Mouse (Mus musculus): ENCODE data around the gene Tmem63c. TPM values are rescaled to one million over a fixed set of nuclear protein-coding genes. Genes with fewer than 3 reads are reported as not detected.

The Tmem63c gene
- polyA plus RNA-seq, 1 experiment from 2014 or later = 1.5 TPM

DNA sequence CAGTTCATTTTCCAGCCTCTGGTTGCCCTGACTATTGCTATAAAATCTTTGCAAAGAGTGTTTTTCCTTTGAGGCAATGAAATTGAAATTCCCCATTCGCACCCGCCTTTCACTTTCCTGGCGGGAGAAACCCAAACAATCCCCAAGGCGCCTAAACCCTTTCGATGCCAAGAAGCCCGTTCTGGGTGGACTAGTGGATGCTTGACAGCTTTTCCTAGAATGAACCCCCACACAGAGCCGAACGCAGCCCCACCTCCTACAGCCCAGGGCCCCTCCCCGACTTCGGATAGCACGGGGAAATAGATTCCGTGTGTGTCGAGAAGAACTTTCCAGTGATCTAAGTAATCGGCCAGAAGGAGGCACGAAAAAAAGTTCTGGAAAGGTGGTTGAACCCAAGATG is 31.8 kb upstream of the Tmem63c start:
- ATAC-seq (ENCODE audit: low FRiP score) = no peak; the same call in 1 of the 2 replicates

DNA sequence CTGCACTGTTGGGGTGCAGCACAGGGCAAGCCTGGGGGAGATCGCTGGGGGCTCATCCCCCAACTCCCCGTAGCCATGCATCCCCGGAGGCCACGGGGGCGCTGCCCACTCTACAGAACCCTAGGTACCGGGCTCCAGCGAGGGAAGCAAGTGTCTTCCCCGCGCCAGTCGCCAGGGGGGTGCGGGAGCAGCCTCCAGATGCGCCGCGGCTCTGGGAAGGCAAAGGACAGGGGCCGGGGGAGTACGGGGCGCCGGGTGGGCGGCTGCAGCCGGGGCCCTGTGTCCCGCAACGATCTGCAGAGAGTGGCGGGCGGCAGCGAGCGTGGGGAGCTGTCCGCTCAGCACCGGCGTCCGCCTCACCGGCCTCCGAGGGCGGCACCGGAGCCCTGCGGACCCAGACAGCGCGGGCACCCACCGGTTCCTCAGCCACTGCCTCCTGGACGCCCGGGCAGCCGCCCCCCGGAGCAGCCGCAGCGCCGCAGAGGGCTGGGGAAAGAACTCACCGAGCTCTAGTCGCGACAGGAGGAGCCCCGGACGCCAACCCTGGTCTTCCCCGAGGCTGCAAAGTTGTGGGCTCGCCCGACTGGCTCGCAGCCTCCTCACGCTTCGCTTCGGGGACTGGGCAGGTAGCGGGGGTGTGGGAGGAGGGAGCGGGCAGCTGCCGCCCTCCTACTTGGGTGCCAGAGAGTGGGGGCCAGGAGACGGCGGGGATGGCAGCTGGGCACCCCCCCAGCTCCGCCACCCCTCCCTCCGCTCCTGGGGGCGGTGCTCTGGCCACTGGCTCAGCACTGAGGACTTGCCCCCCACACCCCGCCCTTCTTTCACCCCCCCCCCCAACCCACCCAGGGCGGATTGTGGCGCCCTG is 31.0 kb upstream of the Tmem63c start, which contains the start of gene Zdhhc22:
Zdhhc22 (minus strand) TSS at position 541 of the 865 bp plus-strand sequence.
- H3K4me1 ChIP-seq = peaks cover 34% of the 10 kb centered on the region
- no peaks in the 10 kb centered on the region for H3K9me3 ChIP-seq
- 0 out of 2 replicates have a peak within 1 kb of the TSS, but pooled peaks have one; percentile 9 for H3K27ac ChIP-seq
- 1% methylated on average over 64 of the region's 68 CpGs for WGBS
- H3K4me3 ChIP-seq (replicated peaks) = peak within 1 kb of the TSS; percentile 54
- peaks cover 94% of the 10 kb centered on the region for H3K27me3 ChIP-seq
- H3K36me3 ChIP-seq (replicated peaks) = no peaks in the 10 kb centered on the region
- ATAC-seq (ENCODE audit: low FRiP score) = peak; percentile 71
- H3K4me2 ChIP-seq = peak within 1 kb of the TSS; percentile 96
- H3K9ac ChIP-seq = peak within 1 kb of the TSS; percentile 68

More for the DNA sequence above, 31.8 kb upstream of the Tmem63c start:
- peaks cover 99% of the 10 kb centered on the region for H3K27me3 ChIP-seq
- H3K27ac ChIP-seq = no peak overlapping the region
- peaks cover 30% of the 10 kb centered on the region for H3K4me1 ChIP-seq
- no peaks in the 10 kb centered on the region for H3K36me3 ChIP-seq (replicated peaks)
- H3K4me2 ChIP-seq = peak overlapping the region; percentile 96
- WGBS = 4% methylated on average over 15 of the region's 15 CpGs
- H3K9me3 ChIP-seq = no peaks in the 10 kb centered on the region
- H3K9ac ChIP-seq = peak overlapping the region; percentile 68
- peak overlapping the region; percentile 54 for H3K4me3 ChIP-seq (replicated peaks)

DNA sequence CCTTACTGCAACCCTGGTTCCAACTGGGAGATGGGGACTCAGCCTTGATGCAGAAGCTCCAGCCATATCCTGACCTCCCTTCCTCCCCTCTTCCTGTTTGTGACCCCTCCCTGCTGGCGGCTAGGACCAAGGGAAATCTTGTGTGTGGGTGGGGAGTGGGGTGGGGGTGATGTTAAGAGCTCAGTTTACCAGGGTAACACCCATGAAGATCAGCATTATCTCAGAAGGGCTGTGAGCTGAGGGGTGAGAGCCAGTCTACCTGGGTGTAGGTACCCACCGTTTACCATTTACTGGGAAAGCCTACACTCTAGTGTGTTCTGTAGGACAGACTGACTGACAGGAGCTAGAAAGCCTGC is 30.4 kb upstream of the Tmem63c start:
- no peaks in the 10 kb centered on the region for H3K36me3 ChIP-seq (replicated peaks)
- H3K9ac ChIP-seq = peak overlapping the region; percentile 68; the same call in 1 of the 2 replicates
- 49% methylated on average over 2 of the region's 2 CpGs for WGBS
- peaks cover 34% of the 10 kb centered on the region for H3K4me1 ChIP-seq
- H3K4me3 ChIP-seq (replicated peaks) = peak overlapping the region; percentile 54
- peak overlapping the region; percentile 96 for H3K4me2 ChIP-seq
- H3K27me3 ChIP-seq = peaks cover 88% of the 10 kb centered on the region
- H3K27ac ChIP-seq = no peak overlapping the region
- ATAC-seq (ENCODE audit: low FRiP score) = no peak; the same call in 1 of the 2 replicates
- no peaks in the 10 kb centered on the region for H3K9me3 ChIP-seq

DNA sequence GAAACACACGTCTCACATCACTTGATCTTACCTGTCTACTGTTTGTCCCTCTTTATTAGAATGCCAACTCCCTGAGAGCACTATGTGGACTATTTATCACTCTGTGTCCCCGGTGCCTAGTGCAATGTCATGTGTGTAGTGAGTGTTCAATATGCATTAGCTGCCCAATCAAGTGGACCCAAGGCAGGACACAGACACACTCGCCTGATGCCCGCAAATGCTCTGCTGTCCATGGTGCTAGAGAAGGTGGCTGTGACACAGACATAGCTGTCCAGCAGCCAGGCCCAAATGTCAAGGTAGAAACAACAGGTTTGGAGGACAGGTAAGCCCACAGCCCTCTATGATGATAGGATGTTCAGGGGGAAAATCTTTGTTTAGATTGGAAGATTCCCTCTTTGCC is 27.0 kb upstream of the Tmem63c start:
- Histone ChIP-seq H3K4me3 (replicated peaks) (no peak overlapping the region), H3K9ac (no peak overlapping the region), H3K36me3 (replicated peaks) (no peaks in the 10 kb centered on the region), H3K4me2 (no peak overlapping the region), H3K4me1 (peaks cover 32% of the 10 kb centered on the region), H3K27me3 (peaks cover 53% of the 10 kb centered on the region), H3K27ac (no peak overlapping the region), H3K9me3 (no peaks in the 10 kb centered on the region)
- ATAC-seq (ENCODE audit: low FRiP score) = no peak
- WGBS = 44% methylated on average over 4 of the region's 4 CpGs

DNA sequence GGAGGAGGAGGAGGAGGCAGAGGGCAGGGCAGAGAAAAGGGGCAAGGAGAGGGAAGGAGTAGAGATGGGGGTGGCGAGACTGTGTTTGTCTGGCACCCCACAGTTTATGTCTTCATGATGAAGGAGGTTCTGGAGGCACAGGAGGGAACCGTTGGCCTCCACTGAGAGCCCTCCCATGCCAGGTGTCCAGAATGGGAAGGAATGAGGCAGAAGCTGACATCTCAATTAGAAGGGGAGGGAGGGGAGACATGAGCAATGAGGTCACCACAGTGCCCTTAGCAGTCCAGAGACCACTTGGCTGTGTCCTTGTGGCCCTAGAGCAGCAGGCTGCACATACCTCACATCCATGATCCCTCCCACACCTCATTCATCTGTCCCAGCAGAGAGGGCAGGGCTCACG is 26.4 kb upstream of the Tmem63c start:
- peaks cover 47% of the 10 kb centered on the region for H3K27me3 ChIP-seq
- no peaks in the 10 kb centered on the region for H3K9me3 ChIP-seq
- H3K36me3 ChIP-seq (replicated peaks) = no peaks in the 10 kb centered on the region
- H3K9ac ChIP-seq = no peak overlapping the region
- ATAC-seq (ENCODE audit: low FRiP score) = no peak
- 51% methylated on average over 3 of the region's 3 CpGs for WGBS
- no peak overlapping the region for H3K4me2 ChIP-seq
- peaks cover 26% of the 10 kb centered on the region for H3K4me1 ChIP-seq
- no peak overlapping the region for H3K27ac ChIP-seq
- H3K4me3 ChIP-seq (replicated peaks) = no peak overlapping the region

GRCm38 (mm10) chr12:86995931-86996330 is 25.2 kb upstream of the Tmem63c start:
- H3K27ac ChIP-seq = no peak overlapping the region
- no peak overlapping the region for H3K4me2 ChIP-seq
- WGBS = 79% methylated on average over 6 of the region's 6 CpGs
- no peak overlapping the region for H3K9ac ChIP-seq
- no peak overlapping the region for H3K4me3 ChIP-seq (replicated peaks)
- H3K9me3 ChIP-seq = no peaks in the 10 kb centered on the region
- H3K36me3 ChIP-seq (replicated peaks) = no peaks in the 10 kb centered on the region
- H3K4me1 ChIP-seq = peaks cover 24% of the 10 kb centered on the region
- no peak for ATAC-seq (ENCODE audit: low FRiP score)
- peaks cover 36% of the 10 kb centered on the region for H3K27me3 ChIP-seq

DNA sequence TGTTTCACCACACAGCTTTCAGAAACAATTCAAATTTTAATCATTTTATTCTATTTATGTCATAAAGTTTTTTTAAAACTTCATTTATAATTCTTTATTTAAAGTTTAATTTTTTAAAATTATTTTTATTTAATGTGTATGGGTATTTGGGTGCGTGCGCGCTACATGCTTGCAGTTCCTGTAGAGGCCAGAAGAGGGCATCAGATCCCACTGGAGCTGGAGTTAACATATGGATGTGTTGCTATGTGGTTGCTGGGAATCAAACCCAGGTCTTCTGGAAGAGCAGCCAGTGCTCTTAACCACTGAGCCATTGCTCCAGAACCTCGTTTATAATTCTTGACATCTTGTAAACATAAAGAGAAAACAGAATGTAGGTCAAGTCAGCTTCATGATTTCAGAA is 22.4 kb upstream of the Tmem63c start:
- Histone ChIP-seq H3K9ac (no peak overlapping the region), H3K27me3 (peaks cover 9% of the 10 kb centered on the region), H3K9me3 (no peaks in the 10 kb centered on the region), H3K4me1 (peaks cover 15% of the 10 kb centered on the region), H3K36me3 (replicated peaks) (no peaks in the 10 kb centered on the region), H3K4me2 (no peak overlapping the region), H3K27ac (no peak overlapping the region), H3K4me3 (replicated peaks) (no peak overlapping the region)
- ATAC-seq (ENCODE audit: low FRiP score) = no peak
- WGBS = 88% methylated on average over 4 of the region's 4 CpGs

DNA sequence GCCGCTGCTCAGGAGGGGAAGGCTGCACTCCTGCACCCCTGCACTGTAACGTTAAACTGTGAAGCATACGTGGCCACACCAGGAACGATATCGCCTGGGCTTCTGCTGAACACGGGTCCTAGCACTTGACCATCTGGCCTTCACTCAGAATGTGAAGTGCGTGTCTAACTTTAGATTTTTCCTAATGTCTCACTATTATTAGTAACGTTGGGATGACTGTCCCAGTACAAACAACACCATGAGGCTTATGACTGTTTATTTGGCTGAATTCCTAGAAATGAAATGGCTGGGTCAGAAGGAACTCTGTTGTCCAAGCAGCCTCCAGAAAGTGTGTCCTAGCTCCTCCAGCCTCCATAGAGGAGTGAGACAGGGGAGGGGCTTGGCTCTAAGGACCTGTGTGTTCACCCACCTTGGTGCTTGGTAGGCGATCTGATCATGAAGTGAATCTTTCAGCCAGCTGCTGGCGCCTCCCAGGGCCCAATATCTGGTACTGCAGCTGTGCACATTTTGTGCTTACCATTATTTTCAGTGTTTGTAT is 21.8 kb upstream of the Tmem63c start:
- WGBS = 77% methylated on average over 10 of the region's 10 CpGs
- H3K27me3 ChIP-seq = peaks cover 2% of the 10 kb centered on the region; the same call in 1 of the 2 replicates

GRCm38 (mm10) chr12:87000151-87000839 is 20.8 kb upstream of the Tmem63c start:
- H3K4me1 ChIP-seq = peaks cover 8% of the 10 kb centered on the region
- WGBS = 65% methylated on average over 5 of the region's 5 CpGs
- no peak overlapping the region for H3K27ac ChIP-seq
- H3K4me3 ChIP-seq (replicated peaks) = no peak overlapping the region
- H3K27me3 ChIP-seq = no peaks in the 10 kb centered on the region
- no peak for ATAC-seq (ENCODE audit: low FRiP score)
- H3K9ac ChIP-seq = no peak overlapping the region
- H3K9me3 ChIP-seq = no peaks in the 10 kb centered on the region
- no peak overlapping the region for H3K4me2 ChIP-seq
- no peaks in the 10 kb centered on the region for H3K36me3 ChIP-seq (replicated peaks)

More for the DNA sequence above, 21.8 kb upstream of the Tmem63c start:
- Histone ChIP-seq H3K36me3 (replicated peaks) (no peaks in the 10 kb centered on the region), H3K27ac (no peak overlapping the region), H3K4me1 (peaks cover 12% of the 10 kb centered on the region), H3K9me3 (no peaks in the 10 kb centered on the region), H3K9ac (no peak overlapping the region), H3K4me3 (replicated peaks) (no peak overlapping the region), H3K4me2 (no peak overlapping the region)
- ATAC-seq (ENCODE audit: low FRiP score) = no peak

DNA sequence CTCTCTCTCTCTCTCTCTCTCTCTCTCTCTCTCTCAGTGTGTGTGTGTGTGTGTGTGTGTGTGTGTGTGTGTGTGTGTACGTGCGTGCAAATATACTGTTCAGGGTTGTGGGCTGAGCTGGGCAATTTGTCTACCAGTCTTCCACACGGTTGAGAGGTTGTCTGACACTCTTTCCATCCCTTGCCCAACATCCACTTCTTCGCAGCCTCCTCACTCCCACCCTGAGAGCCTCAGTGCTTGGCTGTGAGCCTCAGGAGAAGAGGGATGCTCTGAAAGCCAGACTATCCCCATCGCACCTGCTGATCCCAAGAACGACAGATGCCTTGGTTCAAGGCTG is 20.3 kb upstream of the Tmem63c start:
- H3K9me3 ChIP-seq = no peaks in the 10 kb centered on the region
- H3K9ac ChIP-seq = no peak overlapping the region
- no peaks in the 10 kb centered on the region for H3K36me3 ChIP-seq (replicated peaks)
- WGBS = 59% methylated on average over 6 of the region's 6 CpGs
- H3K27ac ChIP-seq = no peak overlapping the region
- H3K4me1 ChIP-seq = peaks cover 8% of the 10 kb centered on the region
- H3K4me2 ChIP-seq = no peak overlapping the region
- ATAC-seq (ENCODE audit: low FRiP score) = peak; percentile 22; the same call in 1 of the 2 replicates
- no peaks in the 10 kb centered on the region for H3K27me3 ChIP-seq
- no peak overlapping the region for H3K4me3 ChIP-seq (replicated peaks)

- H3K36me3 ChIP-seq (replicated peaks) = no peaks in the 10 kb centered on the region
- H3K9me3 ChIP-seq = no peaks in the 10 kb centered on the region
- no peak overlapping the region for H3K27ac ChIP-seq
- H3K27me3 ChIP-seq = no peaks in the 10 kb centered on the region
- H3K9ac ChIP-seq = no peak overlapping the region
- H3K4me2 ChIP-seq = no peak overlapping the region
- no peak for ATAC-seq (ENCODE audit: low FRiP score)
- no peak overlapping the region for H3K4me3 ChIP-seq (replicated peaks)
- WGBS = 61% methylated on average over 7 of the region's 7 CpGs
- peaks cover 8% of the 10 kb centered on the region for H3K4me1 ChIP-seq
These were observed 18.9 kb upstream of the Tmem63c start for GRCm38 (mm10) chr12:87002209-87002608.

- no peaks in the 10 kb centered on the region for H3K36me3 ChIP-seq (replicated peaks)
- no peaks in the 10 kb centered on the region for H3K27me3 ChIP-seq
- H3K9ac ChIP-seq = no peak overlapping the region
- H3K4me3 ChIP-seq (replicated peaks) = no peak overlapping the region
- peaks cover 8% of the 10 kb centered on the region for H3K4me1 ChIP-seq
- 82% methylated on average over 7 of the region's 7 CpGs for WGBS
- H3K27ac ChIP-seq = no peak overlapping the region
- ATAC-seq (ENCODE audit: low FRiP score) = no peak
- no peak overlapping the region for H3K4me2 ChIP-seq
- no peaks in the 10 kb centered on the region for H3K9me3 ChIP-seq
These were observed 18.3 kb upstream of the Tmem63c start for GRCm38 (mm10) chr12:87002815-87003214.
